Mouse (Mus musculus) heart, postnatal 0 days (tissue): ENCODE measurements around the gene Lama5. TPM values are rescaled to one million over a fixed set of nuclear protein-coding genes. Genes with fewer than 3 reads are reported as not detected.

Source experiments
- ATAC-seq: fragments of 200-750 bp; cut with Nextera tagmentation; 2 replicates; pipeline ENCODE4 v1.8.0; 2017; ENCODE audit warnings: low read depth, moderate number of reproducible peaks, moderate library complexity; ENCODE audit not compliant: insufficient read depth
- DNase-seq: peaks from one replicate; pipeline ENCODE4 v3.0.0-alpha.2; 2016; ENCODE audit warnings: low spot score
- H3K27ac ChIP-seq: fragments of 300-500 bp; sonication (generic); 2 replicates; pipeline ENCODE4 v1.5.1; 2014; ENCODE audit warnings: low read depth, mild to moderate bottlenecking
- H3K27me3 ChIP-seq: fragments of 300-500 bp; sonication (generic); 2 replicates; pipeline ENCODE4 v1.6.1; 2014; ENCODE audit warnings: low read length, mixed read lengths; ENCODE audit not compliant: control insufficient read depth, insufficient read depth
- H3K36me3 ChIP-seq: fragments of 300-500 bp; sonication (generic); replicated peaks from 2 replicates; pipeline ENCODE4 v1.6.1; 2014; ENCODE audit warnings: low read length, mixed read lengths; ENCODE audit not compliant: control insufficient read depth, insufficient read depth
- H3K4me1 ChIP-seq: fragments of 300-500 bp; sonication (generic); 2 replicates; pipeline ENCODE4 v1.6.1; 2014; ENCODE audit warnings: antibody characterized with exemption; ENCODE audit not compliant: control insufficient read depth, insufficient read depth
- H3K4me2 ChIP-seq: fragments of 300-500 bp; sonication (generic); 2 replicates; pipeline ENCODE4 v1.6.1; 2014; ENCODE audit warnings: low read depth, mild to moderate bottlenecking, low read length, moderate library complexity
- H3K4me3 ChIP-seq: fragments of 300-500 bp; sonication (generic); 2 replicates; pipeline ENCODE4 v1.5.1; 2014; ENCODE audit warnings: low read depth, low read length
- H3K9ac ChIP-seq: fragments of 300-500 bp; sonication (generic); replicated peaks from 2 replicates; pipeline ENCODE4 v1.6.1; 2014; ENCODE audit warnings: low read depth, low read length, mixed read lengths
- H3K9me3 ChIP-seq: fragments of 300-500 bp; sonication (generic); replicated peaks from 2 replicates; pipeline ENCODE4 v1.6.1; 2016; ENCODE audit warnings: low read length; ENCODE audit not compliant: control insufficient read depth
- CTCF ChIP-seq: IDR thresholded peaks from 2 replicates; pipeline ENCODE4 v1.5.1; 2016; ENCODE audit warnings: antibody characterized with exemption, control low read depth, low read depth
- EP300 ChIP-seq: IDR thresholded peaks from 2 replicates; pipeline ENCODE4 v1.6.1; 2016; ENCODE audit warnings: antibody characterized with exemption, low read depth
- whole genome bisulfite sequencing: fragments of 180-500 bp; shearing (Covaris S2); extraction: QIAGEN DNeasy Blood & Tissue Kit; methylation state at CpG from one replicate; pipeline ENCODE4 v1.1.7; 2014; 5-methylcytosine and 5-hydroxymethylcytosine counted together
- polyA plus RNA-seq: library from polyadenylated mRNA; unstranded; fragments of >200 nt; fragmentation: Nextera tagmentation; extraction: Ambion mirVana; gene quantifications from 2 replicates; pipeline ENCODE4 v1.2.1, GENCODE M21; 2015
- total RNA-seq: library from RNA; depleted of rRNA; stranded (reverse); fragments of >200 nt; gene quantifications from 2 replicates; pipeline ENCODE4 v1.2.3, GENCODE M21; 2014; ENCODE audit warnings: low replicate concordance

Lama5 gene
- total and polyA plus RNA-seq, 2 experiments from 2014 or later = 16.9 to 95.7 TPM

DNA sequence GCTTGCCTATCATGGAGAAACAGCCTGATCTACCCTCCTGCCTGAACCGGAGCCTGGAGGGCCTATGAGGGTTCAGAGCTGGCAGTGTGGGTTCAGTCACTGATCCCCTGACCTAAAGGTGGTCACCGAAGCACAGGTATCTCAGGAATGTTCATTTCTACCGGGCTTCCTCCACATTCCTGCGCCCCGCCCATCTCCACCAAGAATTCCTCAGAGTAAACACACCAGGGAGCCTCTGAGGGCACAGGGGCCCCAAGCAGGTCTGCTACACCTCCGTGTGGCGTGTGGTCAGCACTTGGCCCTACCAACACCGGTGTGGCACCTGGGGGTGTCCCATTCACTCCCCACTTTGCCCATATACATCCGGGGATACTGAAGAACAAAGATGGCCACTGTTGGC lies 5.5 kb downstream of the Lama5 start:
- Histone ChIP-seq H3K36me3 (0 out of 2 replicates have a peak, but pooled peaks cover 3% of the 10 kb centered on the region), H3K4me2 (no peak overlapping the region), H3K27me3 (0 out of 2 replicates have a peak, but pooled peaks cover 9% of the 10 kb centered on the region), H3K27ac (no peak overlapping the region), H3K4me3 (no peak overlapping the region), H3K4me1 (peaks cover 56% of the 10 kb centered on the region), H3K9me3 (no peaks in the 10 kb centered on the region), H3K9ac (no peak overlapping the region)
- 68% methylated on average over 9 of the region's 9 CpGs for WGBS
- ATAC-seq (no peak), DNase-seq (no peak)
- TF ChIP-seq CTCF (no peak), EP300 (no peak)

DNA sequence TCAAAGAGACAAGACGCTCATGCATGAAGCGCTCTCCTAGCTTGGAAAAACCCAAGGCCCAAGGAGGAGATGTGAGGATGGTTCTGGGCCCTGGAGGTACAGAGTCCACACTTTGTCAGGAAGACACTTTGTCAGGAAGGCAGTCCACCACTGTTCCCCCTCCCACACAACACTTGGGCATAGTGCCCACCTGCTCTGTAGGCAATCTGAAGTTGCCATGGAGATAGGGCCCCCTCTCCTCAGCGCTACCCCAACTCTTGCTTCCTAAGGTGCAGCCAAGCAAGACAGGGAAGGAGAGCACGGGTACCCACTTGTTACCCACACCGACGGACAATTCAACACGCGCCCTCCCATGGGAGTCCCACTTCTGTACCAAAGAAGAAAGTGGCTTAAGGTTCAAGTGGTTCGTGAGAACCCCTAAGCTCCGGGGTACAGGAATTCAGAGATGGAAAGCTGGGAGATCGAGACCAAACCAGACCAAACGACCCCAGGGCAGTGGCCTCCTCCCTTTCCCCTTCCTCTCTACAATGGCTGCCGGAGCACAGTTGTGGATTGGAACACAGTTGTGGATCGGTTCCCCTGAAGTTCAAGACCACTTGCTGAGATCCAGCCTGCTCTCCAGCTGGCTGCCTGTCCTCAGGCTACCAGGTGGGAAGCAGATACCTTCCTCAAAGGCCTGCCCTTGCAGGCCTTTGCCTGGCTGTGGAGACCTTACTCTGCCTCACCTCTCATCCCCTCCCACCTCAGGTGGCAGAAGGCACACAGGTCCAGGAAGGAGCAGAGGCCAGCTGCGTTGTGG lies 6.3 kb downstream of the Lama5 start:
- 88% methylated on average over 15 of the region's 15 CpGs for WGBS
- peaks cover 56% of the 10 kb centered on the region for H3K4me1 ChIP-seq
- H3K4me2 ChIP-seq = no peak overlapping the region
- no peak for DNase-seq
- H3K9ac ChIP-seq = no peak overlapping the region
- ATAC-seq = no peak
- no peaks in the 10 kb centered on the region for H3K9me3 ChIP-seq
- no peak overlapping the region for H3K4me3 ChIP-seq
- H3K27ac ChIP-seq = peak overlapping the region; percentile 73
- TF ChIP-seq CTCF (no peak), EP300 (no peak)
- 0 out of 2 replicates have a peak, but pooled peaks cover 3% of the 10 kb centered on the region for H3K36me3 ChIP-seq
- 0 out of 2 replicates have a peak, but pooled peaks cover 2% of the 10 kb centered on the region for H3K27me3 ChIP-seq

DNA sequence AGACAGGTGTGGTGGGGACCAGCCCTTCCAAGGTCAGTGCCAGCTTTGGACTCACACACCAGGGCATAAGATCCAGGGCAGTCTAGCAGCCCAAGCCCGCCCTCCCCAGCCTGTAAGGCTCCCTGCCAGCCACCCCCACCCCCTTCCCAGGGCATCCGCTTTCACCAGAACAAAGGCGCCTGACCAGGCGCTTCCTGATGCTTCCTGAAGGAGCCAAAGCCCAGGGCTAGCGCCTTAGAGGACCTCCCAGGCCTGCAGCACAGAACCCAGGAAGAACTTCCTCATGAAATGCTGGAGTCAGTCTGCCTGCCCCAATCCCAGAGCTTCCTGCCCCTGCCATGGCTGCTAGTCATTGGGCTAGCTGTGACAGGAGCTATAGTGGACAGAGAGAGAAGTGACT lies 7.0 kb downstream of the Lama5 start:
- peak; percentile 65 for DNase-seq
- peak overlapping the region; percentile 73 for H3K27ac ChIP-seq
- peak; percentile 32; the same call in 1 of the 2 replicates for ATAC-seq
- no peak overlapping the region for H3K9ac ChIP-seq
- TF ChIP-seq EP300 (no peak), CTCF (no peak)
- H3K27me3 ChIP-seq = no peaks in the 10 kb centered on the region
- 28% methylated on average over 5 of the region's 5 CpGs for WGBS
- H3K36me3 ChIP-seq = 0 out of 2 replicates have a peak, but pooled peaks cover 3% of the 10 kb centered on the region
- no peak overlapping the region for H3K4me3 ChIP-seq
- peaks cover 57% of the 10 kb centered on the region for H3K4me1 ChIP-seq
- no peak overlapping the region for H3K4me2 ChIP-seq
- no peaks in the 10 kb centered on the region for H3K9me3 ChIP-seq

DNA sequence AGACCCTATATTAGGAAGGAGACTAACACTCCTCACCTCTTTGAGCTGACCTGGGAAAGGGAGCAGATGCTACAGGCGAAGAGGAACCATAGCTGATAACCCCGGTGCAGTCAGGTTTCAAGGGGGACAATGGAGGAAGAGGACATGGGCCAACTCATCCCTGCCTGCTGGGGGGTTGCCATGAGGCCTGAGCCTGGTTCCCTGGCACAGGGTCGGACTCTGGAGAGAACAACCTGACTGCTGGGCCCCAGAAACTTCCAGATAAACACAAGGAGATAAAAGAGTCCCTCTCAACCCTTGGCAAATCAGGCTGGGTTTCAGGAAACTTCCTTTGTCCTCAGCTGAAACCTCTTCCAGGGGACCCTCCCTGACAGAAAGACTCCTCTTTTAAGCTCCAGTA lies 7.4 kb downstream of the Lama5 start:
- ATAC-seq (no peak), DNase-seq (no peak)
- Histone ChIP-seq H3K36me3 (0 out of 2 replicates have a peak, but pooled peaks cover 3% of the 10 kb centered on the region), H3K27ac (peak overlapping the region; percentile 73), H3K9ac (no peak overlapping the region), H3K27me3 (no peaks in the 10 kb centered on the region), H3K4me2 (no peak overlapping the region), H3K9me3 (no peaks in the 10 kb centered on the region), H3K4me3 (no peak overlapping the region), H3K4me1 (peaks cover 57% of the 10 kb centered on the region)
- 40% methylated on average over 3 of the region's 3 CpGs for WGBS
- no peak for TF ChIP-seq EP300
- TF ChIP-seq CTCF = no peak

DNA sequence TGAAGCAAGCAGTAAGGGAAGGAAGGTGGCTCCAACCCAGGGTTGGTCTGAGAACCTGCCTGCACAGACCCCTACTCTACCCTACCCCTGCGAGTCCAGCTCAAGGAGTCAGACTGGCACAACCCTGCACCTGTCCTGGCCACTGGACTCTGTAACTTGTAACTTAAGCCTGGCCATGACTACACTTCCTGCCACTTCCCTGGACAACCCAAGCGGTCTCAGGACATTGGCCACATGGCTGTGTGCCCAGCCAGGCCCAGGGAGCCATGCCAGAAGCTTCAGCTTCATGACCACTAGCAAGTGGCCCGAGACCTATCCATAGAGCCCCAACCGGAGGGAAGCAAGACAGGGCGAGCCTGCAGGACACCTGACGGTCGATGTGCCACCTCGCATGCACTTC lies 8.1 kb downstream of the Lama5 start:
- no peaks in the 10 kb centered on the region for H3K27me3 ChIP-seq
- no peaks in the 10 kb centered on the region for H3K9me3 ChIP-seq
- ATAC-seq (0 out of 2 replicates have a peak, but pooled peaks have one; percentile 7), DNase-seq (no peak)
- WGBS = 56% methylated on average over 8 of the region's 8 CpGs
- H3K36me3 ChIP-seq = 0 out of 2 replicates have a peak, but pooled peaks cover 3% of the 10 kb centered on the region
- peaks cover 57% of the 10 kb centered on the region for H3K4me1 ChIP-seq
- H3K4me3 ChIP-seq = no peak overlapping the region
- TF ChIP-seq EP300 = no peak
- no peak for TF ChIP-seq CTCF
- H3K27ac ChIP-seq = peak overlapping the region; percentile 73; the same call in 1 of the 2 replicates
- no peak overlapping the region for H3K9ac ChIP-seq
- H3K4me2 ChIP-seq = no peak overlapping the region
